Mouse (Mus musculus) neural tube, embryonic 15.5 days (tissue): ENCODE measurements around the gene Mctp1. TPM values are rescaled to one million over a fixed set of nuclear protein-coding genes. Genes with fewer than 3 reads are reported as not detected.
"Not testable (repeated sequence)": the region's sequence is repeated elsewhere in the genome, so short reads cannot be mapped to it uniquely, and the experiment has no call there.

ENCODE experiments used
- ATAC-seq: fragments of 200-750 bp; cut with Nextera tagmentation; 2 replicates; pipeline ENCODE4 v1.8.0; 2017; ENCODE audit warnings: mild to moderate bottlenecking, moderate TSS enrichment, moderate library complexity; ENCODE audit not compliant: low FRiP score
- H3K27ac ChIP-seq: fragments of 300-500 bp; sonication (generic); replicated peaks from 2 replicates; pipeline ENCODE4 v1.5.1; 2015; ENCODE audit warnings: mild to moderate bottlenecking, inconsistent platforms
- H3K27me3 ChIP-seq: fragments of 300-500 bp; sonication (generic); replicated peaks from 2 replicates; pipeline ENCODE4 v1.6.1; 2015; ENCODE audit warnings: inconsistent platforms
- H3K36me3 ChIP-seq: fragments of 300-500 bp; sonication (generic); 2 replicates; pipeline ENCODE4 v1.6.1; 2015; ENCODE audit warnings: inconsistent platforms
- H3K4me1 ChIP-seq: fragments of 300-500 bp; sonication (generic); 2 replicates; pipeline ENCODE4 v1.6.1; 2015; ENCODE audit warnings: inconsistent platforms
- H3K4me2 ChIP-seq: fragments of 300-500 bp; sonication (generic); 2 replicates; pipeline ENCODE4 v1.6.1; 2015; ENCODE audit warnings: inconsistent platforms, mild to moderate bottlenecking, moderate library complexity
- H3K4me3 ChIP-seq: fragments of 300-500 bp; sonication (generic); replicated peaks from 2 replicates; pipeline ENCODE4 v1.5.1; 2015; ENCODE audit warnings: mild to moderate bottlenecking, inconsistent platforms
- H3K9ac ChIP-seq: fragments of 300-500 bp; sonication (generic); replicated peaks from 2 replicates; pipeline ENCODE4 v1.6.1; 2015; ENCODE audit warnings: mild to moderate bottlenecking, inconsistent platforms
- H3K9me3 ChIP-seq: fragments of 300-500 bp; sonication (generic); replicated peaks from 2 replicates; pipeline ENCODE4 v1.6.1; 2016; ENCODE audit warnings: inconsistent platforms
- WGBS: fragments of 180-500 bp; shearing (Covaris S2); methylation state at CpG from one replicate; pipeline ENCODE4 v1.1.7; 2015; ENCODE audit warnings: mixed read lengths; 5-methylcytosine and 5-hydroxymethylcytosine counted together
- polyA plus RNA-seq: library from polyadenylated mRNA; unstranded; fragments of >200 nt; fragmentation: Nextera tagmentation; extraction: Ambion mirVana; gene quantifications from 2 replicates; pipeline ENCODE4 v1.2.1, GENCODE M21; 2015

Gene Mctp1
- polyA plus RNA-seq, 1 experiment from 2014 or later: 2.0 TPM

GRCm38 (mm10) chr13:76421075-76421474 lies 36.7 kb downstream of the Mctp1 start:
- 92% methylated on average over 1 of the region's 1 CpGs for WGBS
- H3K4me3 ChIP-seq: no peak overlapping the region
- H3K36me3 ChIP-seq: no peaks in the 10 kb centered on the region
- no peak overlapping the region for H3K4me2 ChIP-seq
- no peak overlapping the region for H3K9ac ChIP-seq
- no peaks in the 10 kb centered on the region for H3K27me3 ChIP-seq
- H3K27ac ChIP-seq: no peak overlapping the region
- ATAC-seq: no peak
- no peaks in the 10 kb centered on the region for H3K9me3 ChIP-seq
- no peaks in the 10 kb centered on the region for H3K4me1 ChIP-seq

- Histone ChIP-seq H3K9ac (no peak overlapping the region), H3K27me3 (no peaks in the 10 kb centered on the region)
- WGBS: 95% methylated on average over 5 of the region's 5 CpGs
These were observed 37.8 kb downstream of the Mctp1 start for GRCm38 (mm10) chr13:76422124-76422523.

GRCm38 (mm10) chr13:76429456-76429855 lies 45.1 kb downstream of the Mctp1 start:
- no peak overlapping the region for H3K9ac ChIP-seq
- H3K36me3 ChIP-seq: no peaks in the 10 kb centered on the region
- ATAC-seq: no peak
- H3K27me3 ChIP-seq: no peaks in the 10 kb centered on the region
- 79% methylated on average over 6 of the region's 6 CpGs for WGBS
- H3K4me2 ChIP-seq: no peak overlapping the region
- no peak overlapping the region for H3K4me3 ChIP-seq
- H3K27ac ChIP-seq: no peak overlapping the region
- no peaks in the 10 kb centered on the region for H3K9me3 ChIP-seq
- no peaks in the 10 kb centered on the region for H3K4me1 ChIP-seq

More at GRCm38 (mm10) chr13:76422124-76422523, 37.8 kb downstream of the Mctp1 start:
- Histone ChIP-seq H3K9me3 (no peaks in the 10 kb centered on the region), H3K4me2 (no peak overlapping the region), H3K36me3 (no peaks in the 10 kb centered on the region), H3K4me3 (no peak overlapping the region), H3K4me1 (no peaks in the 10 kb centered on the region), H3K27ac (no peak overlapping the region)
- no peak for ATAC-seq

GRCm38 (mm10) chr13:76429927-76430326 lies 45.6 kb downstream of the Mctp1 start:
- no peak overlapping the region for H3K9ac ChIP-seq
- H3K4me3 ChIP-seq: no peak overlapping the region
- 88% methylated on average over 2 of the region's 2 CpGs for WGBS
- H3K27ac ChIP-seq: no peak overlapping the region
- no peaks in the 10 kb centered on the region for H3K4me1 ChIP-seq
- H3K9me3 ChIP-seq: no peaks in the 10 kb centered on the region
- no peak overlapping the region for H3K4me2 ChIP-seq
- no peak for ATAC-seq
- no peaks in the 10 kb centered on the region for H3K27me3 ChIP-seq
- H3K36me3 ChIP-seq: no peaks in the 10 kb centered on the region

GRCm38 (mm10) chr13:76431946-76432345 lies 47.6 kb downstream of the Mctp1 start:
- Histone ChIP-seq H3K4me1 (no peaks in the 10 kb centered on the region), H3K9me3 (no peaks in the 10 kb centered on the region), H3K4me3 (no peak overlapping the region), H3K27me3 (no peaks in the 10 kb centered on the region), H3K4me2 (no peak overlapping the region), H3K9ac (no peak overlapping the region), H3K27ac (no peak overlapping the region), H3K36me3 (no peaks in the 10 kb centered on the region)
- WGBS: 98% methylated on average over 2 of the region's 2 CpGs
- no peak for ATAC-seq

- no peak overlapping the region for H3K27ac ChIP-seq
- H3K27me3 ChIP-seq: no peaks in the 10 kb centered on the region
- no peaks in the 10 kb centered on the region for H3K9me3 ChIP-seq
- no peak overlapping the region for H3K9ac ChIP-seq
- no peak overlapping the region for H3K4me3 ChIP-seq
- ATAC-seq: no peak
- no peak overlapping the region for H3K4me2 ChIP-seq
- H3K4me1 ChIP-seq: no peaks in the 10 kb centered on the region
- WGBS: 70% methylated on average over 4 of the region's 4 CpGs
- H3K36me3 ChIP-seq: no peaks in the 10 kb centered on the region
These were observed 49.1 kb downstream of the Mctp1 start for GRCm38 (mm10) chr13:76433438-76433837.

- H3K27ac ChIP-seq: no peak overlapping the region
- no peak overlapping the region for H3K9ac ChIP-seq
- no peaks in the 10 kb centered on the region for H3K9me3 ChIP-seq
- H3K36me3 ChIP-seq: no peaks in the 10 kb centered on the region
- H3K4me1 ChIP-seq: no peaks in the 10 kb centered on the region
- no peak overlapping the region for H3K4me3 ChIP-seq
- H3K27me3 ChIP-seq: no peaks in the 10 kb centered on the region
- no peak overlapping the region for H3K4me2 ChIP-seq
- ATAC-seq: no peak
These were observed 52.1 kb downstream of the Mctp1 start for GRCm38 (mm10) chr13:76436426-76436825.

- H3K27ac ChIP-seq: no peak overlapping the region
- no peak overlapping the region for H3K4me3 ChIP-seq
- WGBS: 90% methylated on average over 1 of the region's 1 CpGs
- no peaks in the 10 kb centered on the region for H3K27me3 ChIP-seq
- no peak for ATAC-seq
- no peaks in the 10 kb centered on the region for H3K36me3 ChIP-seq
- H3K9me3 ChIP-seq: no peaks in the 10 kb centered on the region
- no peak overlapping the region for H3K4me2 ChIP-seq
- no peaks in the 10 kb centered on the region for H3K4me1 ChIP-seq
- no peak overlapping the region for H3K9ac ChIP-seq
These were observed 54.4 kb downstream of the Mctp1 start for GRCm38 (mm10) chr13:76438765-76439164.

- H3K9me3 ChIP-seq: no peaks in the 10 kb centered on the region
- no peak overlapping the region for H3K9ac ChIP-seq
- no peaks in the 10 kb centered on the region for H3K4me1 ChIP-seq
- no peak overlapping the region for H3K27ac ChIP-seq
- no peak overlapping the region for H3K4me2 ChIP-seq
- no peak for ATAC-seq
- no peaks in the 10 kb centered on the region for H3K36me3 ChIP-seq
- H3K4me3 ChIP-seq: no peak overlapping the region
- WGBS: 79% methylated on average over 1 of the region's 1 CpGs
- no peaks in the 10 kb centered on the region for H3K27me3 ChIP-seq
These were observed 61.7 kb downstream of the Mctp1 start for GRCm38 (mm10) chr13:76446059-76446458.

- no peak overlapping the region for H3K27ac ChIP-seq
- no peaks in the 10 kb centered on the region for H3K27me3 ChIP-seq
- no peak overlapping the region for H3K4me3 ChIP-seq
- H3K36me3 ChIP-seq: no peaks in the 10 kb centered on the region
- no peak for ATAC-seq
- WGBS: 79% methylated on average over 1 of the region's 1 CpGs
- no peak overlapping the region for H3K9ac ChIP-seq
- H3K4me1 ChIP-seq: no peaks in the 10 kb centered on the region
- no peak overlapping the region for H3K4me2 ChIP-seq
- H3K9me3 ChIP-seq: no peaks in the 10 kb centered on the region
These were observed 63.2 kb downstream of the Mctp1 start for GRCm38 (mm10) chr13:76447528-76447927.

- H3K4me3 ChIP-seq, H3K36me3 ChIP-seq, H3K9ac ChIP-seq, H3K9me3 ChIP-seq, H3K4me2 ChIP-seq, H3K4me1 ChIP-seq, H3K27ac ChIP-seq, ATAC-seq, H3K27me3 ChIP-seq: not testable (repeated sequence)
- WGBS: 72% methylated on average over 3 of the region's 3 CpGs
These were observed 67.2 kb downstream of the Mctp1 start for GRCm38 (mm10) chr13:76451526-76451925.

- no peak for ATAC-seq
- H3K27ac ChIP-seq: no peak overlapping the region
These were observed 97.3 kb downstream of the Mctp1 start for GRCm38 (mm10) chr13:76481601-76482000.

GRCm38 (mm10) chr13:76482998-76483397 lies 98.7 kb downstream of the Mctp1 start:
- H3K4me3 ChIP-seq: no peak overlapping the region
- ATAC-seq: no peak
- no peaks in the 10 kb centered on the region for H3K36me3 ChIP-seq
- H3K9ac ChIP-seq: no peak overlapping the region
- H3K27me3 ChIP-seq: no peaks in the 10 kb centered on the region
- H3K4me1 ChIP-seq: no peaks in the 10 kb centered on the region
- H3K4me2 ChIP-seq: no peak overlapping the region
- H3K9me3 ChIP-seq: no peaks in the 10 kb centered on the region
- H3K27ac ChIP-seq: no peak overlapping the region
- 88% methylated on average over 2 of the region's 2 CpGs for WGBS

More at GRCm38 (mm10) chr13:76481601-76482000, 97.3 kb downstream of the Mctp1 start:
- no peaks in the 10 kb centered on the region for H3K9me3 ChIP-seq
- H3K27me3 ChIP-seq: no peaks in the 10 kb centered on the region
- H3K36me3 ChIP-seq: no peaks in the 10 kb centered on the region
- H3K4me3 ChIP-seq: no peak overlapping the region
- no peaks in the 10 kb centered on the region for H3K4me1 ChIP-seq
- H3K4me2 ChIP-seq: no peak overlapping the region
- no peak overlapping the region for H3K9ac ChIP-seq
